In genomic region chr16:24073065-24073464, GRCm38 (mm10) we compare ENCODE assay signal across 23 mouse cellular contexts.
DNase-seq lines count a peak whose midpoint lies in the region; ATAC-seq lines count a peak whose summit lies in the region.
"Had no signal": no experiment of that assay in that cellular context is flagged by ENCODE, and none has a peak within 500 bp of the region (broad histone marks: within the 10 kb centered on the region; RNA-seq: fewer than 3 reads in every experiment).

No protein-coding gene starts in this region.

- no peaks in the 10 kb centered on the region for H3K9me3 ChIP-seq in embryonic facial prominence, embryonic 15.5 days (replicated peaks)
- H3K9me3 ChIP-seq: forebrain, embryonic 12.5 days; heart, embryonic 13.5 days; hindbrain, embryonic 15.5 days; liver, embryonic 15.5 days; neural tube, embryonic 13.5 days had no signal

- peak; percentile 76 for DNase-seq in heart, adult 11 months
- DNase-seq in heart, adult 9 months (ENCODE audit: low spot score in 2 of 2), result no peak
- DNase-seq in gastrocnemius, postnatal 4 days (ENCODE audit: low spot score in 2 of 2), result peak; percentile 31 to 49
- peak; percentile 54 for DNase-seq in thymus, postnatal 25 days
- no peak for DNase-seq in urinary bladder, postnatal 36 days (ENCODE audit: low spot score in 2 of 2)
- DNase-seq in right cerebral cortex, postnatal 14 days, result no peak
- DNase-seq: adrenal gland, postnatal 25 days; B cell, adult 2 months; cerebellum, adult 2 months; heart, postnatal 36 days; kidney, postnatal 25 days; lung, postnatal 10 days; right cerebral cortex, postnatal 4 days had no signal

- no peak for ATAC-seq in embryonic facial prominence, embryonic 15.5 days (ENCODE audit: insufficient number of reproducible peaks, low FRiP score, low TSS enrichment, low read depth)
- no peak for ATAC-seq in megakaryocyte, adult 5-6 weeks (ENCODE audit: poor library complexity, severe bottlenecking)
- ATAC-seq: activated CD4-positive, CD25-positive, alpha-beta regulatory T cell, adult 4 months; intestine, postnatal 0 days; Patski had no signal

- H3K9ac ChIP-seq in embryonic facial prominence, embryonic 15.5 days, result no peak overlapping the region
- H3K9ac ChIP-seq: forebrain, embryonic 12.5 days; heart, embryonic 13.5 days; hindbrain, embryonic 15.5 days; liver, embryonic 15.5 days; neural tube, embryonic 13.5 days had no signal

- H3K4me3 ChIP-seq in embryonic facial prominence, embryonic 15.5 days (replicated peaks), result no peak overlapping the region
- H3K4me3 ChIP-seq: forebrain, embryonic 12.5 days; heart, embryonic 13.5 days; hindbrain, embryonic 15.5 days; liver, embryonic 15.5 days; neural tube, embryonic 13.5 days had no signal

- no peaks in the 10 kb centered on the region for H3K36me3 ChIP-seq in embryonic facial prominence, embryonic 15.5 days
- H3K36me3 ChIP-seq: forebrain, embryonic 12.5 days; heart, embryonic 13.5 days; hindbrain, embryonic 15.5 days; liver, embryonic 15.5 days; neural tube, embryonic 13.5 days had no signal

- no peak overlapping the region for H3K4me2 ChIP-seq in embryonic facial prominence, embryonic 15.5 days (replicated peaks)
- H3K4me2 ChIP-seq: forebrain, embryonic 12.5 days; heart, embryonic 13.5 days; hindbrain, embryonic 15.5 days; liver, embryonic 15.5 days; neural tube, embryonic 13.5 days had no signal

- H3K4me1 ChIP-seq in embryonic facial prominence, embryonic 15.5 days, result 0 out of 2 replicates have a peak, but pooled peaks cover 5% of the 10 kb centered on the region
- H3K4me1 ChIP-seq: forebrain, embryonic 12.5 days; hindbrain, embryonic 15.5 days; neural tube, embryonic 13.5 days had no signal

- 0 out of 2 replicates have a peak overlapping the region, but pooled peaks have one; percentile 11 for H3K27ac ChIP-seq in embryonic facial prominence, embryonic 15.5 days (replicated peaks)
- H3K27ac ChIP-seq: forebrain, embryonic 12.5 days; heart, embryonic 13.5 days; hindbrain, embryonic 15.5 days; liver, embryonic 15.5 days; neural tube, embryonic 13.5 days had no signal

- WGBS in embryonic facial prominence, embryonic 15.5 days, result 62% methylated on average over 6 of the region's 6 CpGs

- no peaks in the 10 kb centered on the region for H3K27me3 ChIP-seq in embryonic facial prominence, embryonic 15.5 days
- H3K27me3 ChIP-seq: forebrain, embryonic 12.5 days; hindbrain, embryonic 15.5 days; liver, embryonic 15.5 days; neural tube, embryonic 13.5 days; Patski had no signal

Comparison
In these comparisons a context has a peak if more than half of its experiments do, and no peak if none do; other contexts are left out.
1. DNase-seq: peak in heart, adult 11 months (single experiment), gastrocnemius, postnatal 4 days (2 of 2) and thymus, postnatal 25 days (single experiment); none in heart, adult 9 months (0 of 2), urinary bladder, postnatal 36 days (0 of 2) and right cerebral cortex, postnatal 14 days (single experiment).